ENCODE assay signal across 10 mouse cellular contexts in genomic region chr13:52833220-52833619, GRCm38 (mm10).
A peak's percentile ranks its signal among the peaks of the same experiment; 100 is the strongest.
DNase-seq lines count a peak whose midpoint lies in the region; ATAC-seq and TF ChIP-seq lines count a peak whose summit lies in the region.
"Had no signal": no experiment of that assay in that cellular context is flagged by ENCODE, and none has a peak within 500 bp of the region (broad histone marks: within the 10 kb centered on the region; RNA-seq: fewer than 3 reads in every experiment).

No protein-coding gene starts in this region.

- H3K9me3 ChIP-seq in lung, postnatal 0 days (ENCODE audit: low read length) = no peaks in the 10 kb centered on the region
- no peaks in the 10 kb centered on the region for H3K9me3 ChIP-seq in stomach, postnatal 0 days (ENCODE audit: control insufficient read depth, low read length)
- H3K9me3 ChIP-seq: forebrain, embryonic 13.5 days had no signal

- no peak overlapping the region for H3K4me3 ChIP-seq in lung, postnatal 0 days (ENCODE audit: low read depth, low read length)
- H3K4me3 ChIP-seq in stomach, postnatal 0 days (ENCODE audit: low read depth, low read length) = no peak overlapping the region
- H3K4me3 ChIP-seq: forebrain, embryonic 13.5 days; myocyte had no signal

- TF ChIP-seq CTCF in lung, postnatal 0 days (IDR thresholded peaks at IDR 0.05) = peak; percentile 64
- TF ChIP-seq CTCF in stomach, postnatal 0 days (IDR thresholded peaks at IDR 0.05; ENCODE audit: low read depth) = peak; percentile 67

- WGBS in lung, postnatal 0 days = 78% methylated on average over 4 of the region's 4 CpGs
- WGBS in stomach, postnatal 0 days = 81% methylated on average over 4 of the region's 4 CpGs

- DNase-seq in adrenal gland, postnatal 36 days = peak; percentile 50 to 54
- no peak for DNase-seq in adrenal gland, adult 8-10 months
- no peak for DNase-seq in lung, postnatal 0 days (ENCODE audit: low spot score)
- no peak for DNase-seq in lung, adult 18-20 months
- no peak for DNase-seq in stomach, postnatal 0 days (ENCODE audit: low spot score)
- no peak for DNase-seq in right cerebral cortex, postnatal 14 days
- DNase-seq in urinary bladder, adult 2 months (ENCODE audit: low spot score) = no peak

- no peak for TF ChIP-seq EP300 in lung, postnatal 0 days (IDR thresholded peaks at IDR 0.05)
- no peak for TF ChIP-seq EP300 in stomach, postnatal 0 days (optimal IDR thresholded peaks at IDR 0.05)

- no peak overlapping the region for H3K27ac ChIP-seq in lung, postnatal 0 days (ENCODE audit: low read length)
- no peak overlapping the region for H3K27ac ChIP-seq in stomach, postnatal 0 days (replicated peaks)
- H3K27ac ChIP-seq: forebrain, embryonic 13.5 days had no signal

- H3K9ac ChIP-seq in lung, postnatal 0 days (replicated peaks; ENCODE audit: low read depth) = no peak overlapping the region
- no peak overlapping the region for H3K9ac ChIP-seq in stomach, postnatal 0 days (ENCODE audit: low read length)
- H3K9ac ChIP-seq: forebrain, embryonic 13.5 days had no signal

- peaks cover 5% of the 10 kb centered on the region; the same call in 1 of the 2 replicates for H3K4me1 ChIP-seq in lung, postnatal 0 days (ENCODE audit: insufficient read depth, low read depth, low read length)
- no peaks in the 10 kb centered on the region for H3K4me1 ChIP-seq in stomach, postnatal 0 days (replicated peaks; ENCODE audit: control insufficient read depth, insufficient read depth)

- peaks cover 16% of the 10 kb centered on the region; the same call in 1 of the 2 replicates for H3K36me3 ChIP-seq in lung, postnatal 0 days (ENCODE audit: insufficient read depth, low read length)
- H3K36me3 ChIP-seq in stomach, postnatal 0 days (ENCODE audit: control insufficient read depth, insufficient read depth, low read length) = peaks cover 4% of the 10 kb centered on the region; the same call in 1 of the 2 replicates

- H3K4me2 ChIP-seq in lung, postnatal 0 days (replicated peaks; ENCODE audit: low read depth, low read length) = no peak overlapping the region
- H3K4me2 ChIP-seq in stomach, postnatal 0 days (replicated peaks; ENCODE audit: low read depth) = no peak overlapping the region
- H3K4me2 ChIP-seq: forebrain, embryonic 13.5 days had no signal

- no peak for ATAC-seq in lung, postnatal 0 days
- peak; percentile 59 for ATAC-seq in granulocyte monocyte progenitor cell, adult 5-6 weeks (replicated peaks; ENCODE audit: poor library complexity, severe bottlenecking)
- no peak for ATAC-seq in stomach, postnatal 0 days (ENCODE audit: low FRiP score, low TSS enrichment)
- ATAC-seq: forebrain, embryonic 13.5 days had no signal

- H3K27me3 ChIP-seq in lung, postnatal 0 days (replicated peaks; ENCODE audit: insufficient read depth, low read length) = no peaks in the 10 kb centered on the region
- H3K27me3 ChIP-seq in stomach, postnatal 0 days (ENCODE audit: control insufficient read depth, insufficient read depth, low read length) = no peaks in the 10 kb centered on the region
- H3K27me3 ChIP-seq: forebrain, embryonic 13.5 days had no signal

Comparison
In these comparisons a context has a peak if more than half of its experiments do, and no peak if none do; other contexts are left out.
1. DNase-seq: peak in adrenal gland, postnatal 36 days (2 of 2); none in adrenal gland, adult 8-10 months (single experiment), lung, postnatal 0 days (single experiment), lung, adult 18-20 months (0 of 2), stomach, postnatal 0 days (single experiment), right cerebral cortex, postnatal 14 days (single experiment) and urinary bladder, adult 2 months (single experiment).